Comparison of ENCODE assay signal across 22 mouse cellular contexts in genomic region chr11:32186031-32186430, GRCm38 (mm10). TPM values are rescaled to one million over a fixed set of nuclear protein-coding genes. Genes with fewer than 3 reads are reported as not detected.
DNase-seq lines count a peak whose midpoint lies in the region; TF ChIP-seq lines count a peak whose summit lies in the region.
"Had no signal": no experiment of that assay in that cellular context is flagged by ENCODE, and none has a peak within 500 bp of the region (broad histone marks: within the 10 kb centered on the region; RNA-seq: fewer than 3 reads in every experiment).

No protein-coding gene starts in this region.

- dilution Hi-C loops in CH12.LX (cut with MboI; ENCODE audit: extremely low pct_ligation_motif_present, extremely low pct_unique_long_range_greater_than_20kb, low sequenced_read_pairs) = no loop called here

- H3K27me3 ChIP-seq in CH12.LX (replicated peaks) = no peaks in the 10 kb centered on the region
- H3K27me3 ChIP-seq: embryonic facial prominence, embryonic 12.5 days; forebrain, embryonic 15.5 days had no signal

- H3K4me3 ChIP-seq in CH12.LX (replicated peaks in 1 of 3; ENCODE audit: low read depth in 2 of 3, low read length in 2 of 3, poor library complexity in 1 of 3) = no peak overlapping the region
- H3K4me3 ChIP-seq: embryonic facial prominence, embryonic 10.5 days; embryonic facial prominence, embryonic 12.5 days; forebrain, embryonic 13.5 days; forebrain, embryonic 15.5 days had no signal

- peak; percentile 1 for DNase-seq in heart, postnatal 4 days
- no peak for DNase-seq in heart, adult 9 months (ENCODE audit: low spot score in 2 of 2)
- DNase-seq in testis, postnatal 10 days (ENCODE audit: low spot score) = peak; percentile 17
- no peak for DNase-seq in testis, postnatal 14 days (ENCODE audit: low spot score)
- DNase-seq in CH12.LX (ENCODE audit: extremely low read depth) = peak; percentile 63
- no peak for DNase-seq in kidney, postnatal 10 days
- DNase-seq: adrenal gland, adult 8-10 months; adrenal gland, postnatal 14 days; adrenal gland, postnatal 36 days; cerebellum, adult 11-12 months; cerebellum, adult 2 months; cerebellum, adult 9-10 months; cerebellum, postnatal 10 days; cerebellum, postnatal 25 days had no signal

- TF ChIP-seq CTCF in CH12.LX (conservative IDR thresholded peaks at IDR 0.05 in 1 of 2, IDR thresholded peaks at IDR 0.05 in 1 of 2; ENCODE audit: low read depth in 2 of 2, low read length in 2 of 2) = no peak

- in situ Hi-C loops in CH12.LX (cut with MboI; ENCODE audit: low pct_ligation_motif_present, low pct_unique_long_range_greater_than_20kb, low sequenced_read_pairs) = loop anchor here (10.0 kb wide), 2 partner anchors 49 to 119 kb away; partner anchors contain the start of gene Hbq1a

- no peak for TF ChIP-seq RAD21 in CH12.LX (IDR thresholded peaks at IDR 0.05; ENCODE audit: low read depth, low read length)

- no peak overlapping the region for H3K9ac ChIP-seq in CH12.LX (ENCODE audit: insufficient read depth, low read depth)
- H3K9ac ChIP-seq: embryonic facial prominence, embryonic 12.5 days; forebrain, embryonic 13.5 days; forebrain, embryonic 15.5 days had no signal

- H3K79me2 ChIP-seq in CH12.LX (replicated peaks; ENCODE audit: control insufficient read depth, extremely low read depth, insufficient read depth, poor library complexity, severe bottlenecking) = no peaks in the 10 kb centered on the region

- H3K36me3 ChIP-seq in CH12.LX (replicated peaks in 1 of 2; ENCODE audit: control insufficient read depth in 1 of 2, insufficient read depth in 1 of 2, low read length in 1 of 2) = peaks cover 2 to 24% of the 10 kb centered on the region in 2 experiments
- H3K36me3 ChIP-seq: embryonic facial prominence, embryonic 10.5 days; embryonic facial prominence, embryonic 12.5 days; forebrain, embryonic 15.5 days had no signal

- no peak for TF ChIP-seq POLR2A in CH12.LX (IDR thresholded peaks at IDR 0.05; ENCODE audit: low read depth, low read length)

- H3K4me1 ChIP-seq in CH12.LX (ENCODE audit: control insufficient read depth in 1 of 2, insufficient read depth in 2 of 2) = peaks cover 9 to 19% of the 10 kb centered on the region in 2 experiments
- H3K4me1 ChIP-seq: embryonic facial prominence, embryonic 12.5 days; forebrain, embryonic 13.5 days had no signal

- no peak overlapping the region for H3K27ac ChIP-seq in CH12.LX (ENCODE audit: insufficient read depth, low read depth)
- H3K27ac ChIP-seq: embryonic facial prominence, embryonic 10.5 days; embryonic facial prominence, embryonic 12.5 days; forebrain, embryonic 13.5 days; forebrain, embryonic 15.5 days had no signal

- H3K4me2 ChIP-seq in CH12.LX (ENCODE audit: insufficient read depth, low read depth, poor library complexity, severe bottlenecking) = 0 out of 2 replicates have a peak overlapping the region, but pooled peaks have one; percentile 27
- H3K4me2 ChIP-seq: embryonic facial prominence, embryonic 12.5 days; forebrain, embryonic 13.5 days; forebrain, embryonic 15.5 days had no signal

- TF ChIP-seq EP300 in CH12.LX (IDR thresholded peaks at IDR 0.05; ENCODE audit: low read length) = no peak

- H3K9me3 ChIP-seq in CH12.LX (replicated peaks; ENCODE audit: low read length) = peaks cover 4% of the 10 kb centered on the region
- H3K9me3 ChIP-seq: embryonic facial prominence, embryonic 10.5 days; embryonic facial prominence, embryonic 12.5 days; forebrain, embryonic 13.5 days; forebrain, embryonic 15.5 days; G1E had no signal

TF ChIP-seq in CH12.LX, 34 proteins besides CTCF, POLR2A, EP300 and RAD21:
- TF ChIP-seq NRF1 (IDR thresholded peaks at IDR 0.05; ENCODE audit: low read depth, low read length) (no peak), CHD1 (IDR thresholded peaks at IDR 0.05; ENCODE audit: low read depth, low read length) (no peak), ZMIZ1 (IDR thresholded peaks at IDR 0.05; ENCODE audit: low read depth, low read length) (no peak), HCFC1 (IDR thresholded peaks at IDR 0.05; ENCODE audit: low read depth, low read length) (no peak), BHLHE40 (IDR thresholded peaks at IDR 0.05; ENCODE audit: low read depth, low read length) (no peak), MAFK (IDR thresholded peaks at IDR 0.05; ENCODE audit: insufficient replicate concordance, low read length) (0 out of 2 replicates have a peak, but pooled peaks have one; percentile 35)

RNA-seq across cellular contexts. Expression of gene Il9r, which starts 14.0 kb away (rescaled TPM):
- under 1 TPM; 0.20 to 0.21 TPM for total RNA-seq in heart, postnatal 4 days (2021)
- total RNA-seq in CH12.LX (2012; rRNA removed) (16.8 and 20.0 TPM in 2 replicates), CH12.LX (2014; rRNA removed) (51.6 and 52.1 TPM in 2 replicates)
- polyA plus RNA-seq in CH12.LX (2012; ENCODE audit: insufficient read length, low read depth) = 45.3 and 47.5 TPM in 2 replicates
- polyA plus RNA-seq: C2C12; cerebellum, adult 2 months; embryonic facial prominence, embryonic 10.5 days; embryonic facial prominence, embryonic 12.5 days; forebrain, embryonic 11.5 days; forebrain, embryonic 13.5 days; forebrain, embryonic 15.5 days; Patski had no signal

RNA-seq across cellular contexts. Expression of gene Snrnp25, which starts 19.2 kb away (rescaled TPM):
- total RNA-seq in heart, postnatal 4 days (2021) = 10 to 100 TPM; 14.4 to 15.6 TPM
- total RNA-seq in CH12.LX (2012; rRNA removed) (113 and 123 TPM in 2 replicates), CH12.LX (2014; rRNA removed) (162 and 208 TPM in 2 replicates)
- polyA plus RNA-seq in CH12.LX (2012; ENCODE audit: insufficient read length, low read depth) = 106 and 131 TPM in 2 replicates

RNA-seq across cellular contexts. Expression of gene Rhbdf1, which starts 36.1 kb away (rescaled TPM):
- total RNA-seq in heart, postnatal 4 days (2021) = 10 to 100 TPM; 31.9 to 33.0 TPM
- total RNA-seq in CH12.LX (2012; rRNA removed) (30.1 and 37.6 TPM in 2 replicates), CH12.LX (2014; rRNA removed) (24.7 TPM in 2 replicates)
- 27.2 and 34.2 TPM in 2 replicates for polyA plus RNA-seq in CH12.LX (2012; ENCODE audit: insufficient read length, low read depth)

RNA-seq across cellular contexts. Expression of gene Mpg, which starts 40.3 kb away (rescaled TPM):
- total RNA-seq in heart, postnatal 4 days (2021) = 10 to 100 TPM; 10.4 to 11.3 TPM
- total RNA-seq in CH12.LX (2012; rRNA removed) = 40.3 and 41.9 TPM in 2 replicates
- total RNA-seq in CH12.LX (2014; rRNA removed) = 36.2 and 39.1 TPM in 2 replicates
- 39.6 and 41.5 TPM in 2 replicates for polyA plus RNA-seq in CH12.LX (2012; ENCODE audit: insufficient read length, low read depth)

Comparison
In these comparisons a context has a peak if more than half of its experiments do, and no peak if none do; other contexts are left out.
1. DNase-seq: peak in heart, postnatal 4 days (single experiment), testis, postnatal 10 days (single experiment) and CH12.LX (single experiment); none in heart, adult 9 months (0 of 2), testis, postnatal 14 days (single experiment) and kidney, postnatal 10 days (single experiment).
2. RNA of gene Il9r, which starts 14.0 kb away (total RNA-seq): 16.8 to 52.1 TPM in CH12.LX; 0.20 to 0.21 TPM in heart, postnatal 4 days; every median in the first group is over 10 times any median in the second.
3. RNA of gene Snrnp25, which starts 19.2 kb away (total RNA-seq): 113 to 208 TPM in CH12.LX; 14.4 to 15.6 TPM in heart, postnatal 4 days; every median in the first group is over 4 times any median in the second.